26 mouse cellular contexts compared by ENCODE assay signal in genomic region chr4:83853885-83854284, GRCm38 (mm10).
DNase-seq lines count a peak whose midpoint lies in the region; ATAC-seq and TF ChIP-seq lines count a peak whose summit lies in the region.
"Had no signal": no experiment of that assay in that cellular context is flagged by ENCODE, and none has a peak within 500 bp of the region (broad histone marks: within the 10 kb centered on the region; RNA-seq: fewer than 3 reads in every experiment).

No protein-coding gene starts in this region.

- WGBS in kidney, adult 2 months, result 76% methylated on average over 5 of the region's 5 CpGs
- WGBS in liver, embryonic 16.5 days (ENCODE audit: insufficient replicate concordance), result 65% methylated on average over 5 of the region's 5 CpGs
- 70% methylated on average over 5 of the region's 5 CpGs for WGBS in liver, embryonic 12.5 days (ENCODE audit: insufficient replicate concordance)
- WGBS in intestine, postnatal 0 days, result 68% methylated on average over 5 of the region's 5 CpGs

- no peak for TF ChIP-seq POLR2A in kidney, adult 2 months (IDR thresholded peaks at IDR 0.05; ENCODE audit: low read depth, low read length)

- H3K4me1 ChIP-seq in kidney, adult 2 months (ENCODE audit: control insufficient read depth, insufficient read depth, low read length), result no peaks in the 10 kb centered on the region
- no peaks in the 10 kb centered on the region for H3K4me1 ChIP-seq in liver, embryonic 16.5 days (ENCODE audit: control insufficient read depth, low read depth, low read length)
- no peaks in the 10 kb centered on the region for H3K4me1 ChIP-seq in liver, embryonic 12.5 days
- H3K4me1 ChIP-seq in intestine, postnatal 0 days (replicated peaks; ENCODE audit: control insufficient read depth, insufficient read depth, low read length), result no peaks in the 10 kb centered on the region
- H3K4me1 ChIP-seq: embryonic facial prominence, embryonic 10.5 days; embryonic facial prominence, embryonic 13.5 days; forebrain, embryonic 12.5 days; forebrain, embryonic 15.5 days; heart, embryonic 12.5 days; heart, embryonic 15.5 days had no signal

- H3K9me3 ChIP-seq in liver, embryonic 16.5 days (replicated peaks; ENCODE audit: control insufficient read depth, low read length), result no peaks in the 10 kb centered on the region
- no peaks in the 10 kb centered on the region for H3K9me3 ChIP-seq in liver, embryonic 12.5 days (replicated peaks)
- no peaks in the 10 kb centered on the region for H3K9me3 ChIP-seq in intestine, postnatal 0 days (ENCODE audit: control insufficient read depth)
- H3K9me3 ChIP-seq: embryonic facial prominence, embryonic 13.5 days; forebrain, embryonic 12.5 days; forebrain, embryonic 15.5 days; heart, embryonic 12.5 days; heart, embryonic 15.5 days had no signal

- H3K27me3 ChIP-seq in kidney, adult 2 months (replicated peaks; ENCODE audit: control insufficient read depth, insufficient read depth, low read length), result no peaks in the 10 kb centered on the region
- H3K27me3 ChIP-seq in liver, embryonic 16.5 days (ENCODE audit: control insufficient read depth, insufficient read depth, low read depth, low read length), result no peaks in the 10 kb centered on the region
- no peaks in the 10 kb centered on the region for H3K27me3 ChIP-seq in liver, embryonic 12.5 days (replicated peaks)
- no peaks in the 10 kb centered on the region for H3K27me3 ChIP-seq in intestine, postnatal 0 days (replicated peaks; ENCODE audit: control insufficient read depth, insufficient read depth, low read length)
- H3K27me3 ChIP-seq: embryonic facial prominence, embryonic 13.5 days; forebrain, embryonic 12.5 days; forebrain, embryonic 15.5 days; heart, embryonic 12.5 days; heart, embryonic 15.5 days had no signal

- no peaks in the 10 kb centered on the region for H3K36me3 ChIP-seq in kidney, adult 2 months (ENCODE audit: control insufficient read depth, insufficient read depth, low read length)
- no peaks in the 10 kb centered on the region for H3K36me3 ChIP-seq in liver, embryonic 16.5 days (ENCODE audit: control insufficient read depth, insufficient read depth)
- H3K36me3 ChIP-seq in liver, embryonic 12.5 days, result no peaks in the 10 kb centered on the region
- H3K36me3 ChIP-seq in intestine, postnatal 0 days (ENCODE audit: control insufficient read depth, insufficient read depth), result no peaks in the 10 kb centered on the region
- H3K36me3 ChIP-seq: embryonic facial prominence, embryonic 10.5 days; embryonic facial prominence, embryonic 13.5 days; forebrain, embryonic 12.5 days; forebrain, embryonic 15.5 days; heart, embryonic 12.5 days; heart, embryonic 15.5 days had no signal

- peak; percentile 5 for DNase-seq in kidney, adult 2 months
- DNase-seq in kidney, adult 11 months, result no peak
- DNase-seq in urinary bladder, adult 2 months (ENCODE audit: low spot score), result no peak
- no peak for DNase-seq in urinary bladder, postnatal 10 days (ENCODE audit: low spot score)
- DNase-seq: adrenal gland, adult 8-10 months; adrenal gland, postnatal 25 days; cerebellum, adult 11-12 months; cerebellum, adult 8-10 months; cerebellum, postnatal 10 days; cerebellum, postnatal 36 days; embryo, embryonic 11 days; gastrocnemius, postnatal 25 days; heart, adult 18-20 months; heart, postnatal 10 days; heart, postnatal 4 days had no signal

- no peak overlapping the region for H3K9ac ChIP-seq in liver, embryonic 16.5 days (ENCODE audit: low read depth, low read length)
- no peak overlapping the region for H3K9ac ChIP-seq in liver, embryonic 12.5 days
- no peak overlapping the region for H3K9ac ChIP-seq in intestine, postnatal 0 days (ENCODE audit: low read depth, low read length)
- H3K9ac ChIP-seq: embryonic facial prominence, embryonic 13.5 days; forebrain, embryonic 12.5 days; forebrain, embryonic 15.5 days; heart, embryonic 12.5 days; heart, embryonic 15.5 days had no signal

- no peak overlapping the region for H3K27ac ChIP-seq in kidney, adult 2 months (ENCODE audit: insufficient read depth, low read depth, low read length)
- no peak overlapping the region for H3K27ac ChIP-seq in liver, embryonic 16.5 days (ENCODE audit: low read length)
- H3K27ac ChIP-seq in liver, embryonic 12.5 days, result no peak overlapping the region
- no peak overlapping the region for H3K27ac ChIP-seq in intestine, postnatal 0 days (ENCODE audit: low read depth, low read length)
- H3K27ac ChIP-seq: embryonic facial prominence, embryonic 10.5 days; embryonic facial prominence, embryonic 13.5 days; forebrain, embryonic 12.5 days; forebrain, embryonic 15.5 days; heart, embryonic 15.5 days had no signal

- peak; percentile 32; the same call in 1 of the 2 replicates for ATAC-seq in liver, embryonic 16.5 days (ENCODE audit: low read depth)
- no peak for ATAC-seq in liver, embryonic 12.5 days
- peak; percentile 64 for ATAC-seq in intestine, postnatal 0 days
- ATAC-seq: activated CD4-positive, CD25-positive, alpha-beta regulatory T cell, adult 4 months; forebrain, embryonic 15.5 days had no signal

- 0 out of 2 replicates have a peak, but pooled peaks have one; percentile 10 for TF ChIP-seq CTCF in kidney, adult 2 months (conservative IDR thresholded peaks at IDR 0.05; ENCODE audit: insufficient read depth, insufficient read length, low read depth, low read length)
- TF ChIP-seq CTCF in intestine, postnatal 0 days (IDR thresholded peaks at IDR 0.05; ENCODE audit: low read depth), result peak; percentile 29

- no peak overlapping the region for H3K4me3 ChIP-seq in kidney, adult 2 months (ENCODE audit: insufficient read depth, low read depth, low read length)
- H3K4me3 ChIP-seq in liver, embryonic 16.5 days (ENCODE audit: low read depth, low read length), result no peak overlapping the region
- H3K4me3 ChIP-seq in liver, embryonic 12.5 days, result no peak overlapping the region
- no peak overlapping the region for H3K4me3 ChIP-seq in intestine, postnatal 0 days (ENCODE audit: low read depth, low read length)
- H3K4me3 ChIP-seq: embryonic facial prominence, embryonic 10.5 days; embryonic facial prominence, embryonic 13.5 days; erythroblast, embryonic 14.5 days; forebrain, embryonic 12.5 days; forebrain, embryonic 15.5 days; heart, embryonic 12.5 days; heart, embryonic 15.5 days had no signal

- H3K4me2 ChIP-seq in liver, embryonic 16.5 days (ENCODE audit: low read depth, low read length), result no peak overlapping the region
- H3K4me2 ChIP-seq in liver, embryonic 12.5 days, result no peak overlapping the region
- no peak overlapping the region for H3K4me2 ChIP-seq in intestine, postnatal 0 days (replicated peaks; ENCODE audit: low read depth)
- H3K4me2 ChIP-seq: embryonic facial prominence, embryonic 13.5 days; forebrain, embryonic 12.5 days; forebrain, embryonic 15.5 days; heart, embryonic 12.5 days; heart, embryonic 15.5 days had no signal
